Comparison of ENCODE assay signal across 10 mouse cellular contexts in genomic region chr6:72510686-72511421, GRCm38 (mm10). TPM values are rescaled to one million over a fixed set of nuclear protein-coding genes. Genes with fewer than 3 reads are reported as not detected.
DNase-seq lines count a peak whose midpoint lies in the region; ATAC-seq lines count a peak whose summit lies in the region.
"Had no signal": no experiment of that assay in that cellular context is flagged by ENCODE, and none has a peak within 500 bp of the region (broad histone marks: within the 10 kb centered on the region; RNA-seq: fewer than 3 reads in every experiment).

No protein-coding gene starts in this region.

- H3K9me3 ChIP-seq in heart, embryonic 11.5 days (replicated peaks; ENCODE audit: control insufficient read depth, low read length): no peaks in the 10 kb centered on the region

- no peak overlapping the region for H3K4me3 ChIP-seq in heart, embryonic 11.5 days (ENCODE audit: low read depth, low read length)

- ATAC-seq in heart, embryonic 11.5 days (replicated peaks; ENCODE audit: insufficient number of reproducible peaks, low FRiP score, low TSS enrichment): no peak
- no peak for ATAC-seq in cerebellum, adult (ENCODE audit: insufficient number of reproducible peaks, low FRiP score, low TSS enrichment)

- peak; percentile 22 to 30 for DNase-seq in frontal cortex, postnatal 36 days (ENCODE audit: low spot score in 2 of 2)
- no peak for DNase-seq in frontal cortex, postnatal 14 days (ENCODE audit: low spot score in 2 of 2)
- peak; percentile 44 for DNase-seq in CD4-positive helper T cell, adult 2 months (ENCODE audit: low read depth, low spot score)
- DNase-seq in kidney, postnatal 36 days: peak; percentile 51 to 61
- DNase-seq in frontal cortex, postnatal 10 days (ENCODE audit: low spot score in 2 of 2): no peak
- no peak for DNase-seq in layer of hippocampus, postnatal 10 days (ENCODE audit: low spot score in 2 of 2)
- DNase-seq: left cerebral cortex, postnatal 4 days had no signal

- H3K27me3 ChIP-seq in heart, embryonic 11.5 days (ENCODE audit: control insufficient read depth, insufficient read depth, low read length): no peaks in the 10 kb centered on the region

- H3K4me1 ChIP-seq in heart, embryonic 11.5 days (ENCODE audit: control insufficient read depth, insufficient read depth, low read length): peaks cover 19% of the 10 kb centered on the region

- WGBS in heart, embryonic 11.5 days (ENCODE audit: insufficient replicate concordance): 50% methylated on average over 6 of the region's 6 CpGs

- no peak overlapping the region for H3K4me2 ChIP-seq in heart, embryonic 11.5 days

- H3K36me3 ChIP-seq in heart, embryonic 11.5 days (ENCODE audit: control insufficient read depth, insufficient read depth, low read length): no peaks in the 10 kb centered on the region

- 0 out of 2 replicates have a peak overlapping the region, but pooled peaks have one; percentile 51 for H3K27ac ChIP-seq in heart, embryonic 11.5 days (ENCODE audit: low read depth, low read length)

- H3K9ac ChIP-seq in heart, embryonic 11.5 days (ENCODE audit: low read depth, low read length): no peak overlapping the region

RNA-seq across cellular contexts. Expression of gene Sh2d6, which starts 10.7 kb away (rescaled TPM):
- polyA plus RNA-seq in heart, embryonic 11.5 days (2014; fragmentation: Nextera tagmentation; extraction: Ambion mirVana): not detected in 2 replicates
- total RNA-seq in layer of hippocampus, postnatal 10 days (2021): under 1 TPM; 0.67 to 0.78 TPM
- total RNA-seq: ES-E14 had no signal

RNA-seq across cellular contexts. Expression of gene Capg, which starts 33.3 kb away (rescaled TPM):
- polyA plus RNA-seq in heart, embryonic 11.5 days (2014; fragmentation: Nextera tagmentation; extraction: Ambion mirVana): 22.7 and 25.9 TPM in 2 replicates
- 1 to 10 TPM; 2.1 to 3.4 TPM for total RNA-seq in layer of hippocampus, postnatal 10 days (2021)

Comparison
In these comparisons a context has a peak if more than half of its experiments do, and no peak if none do; other contexts are left out.
1. DNase-seq: peak in frontal cortex, postnatal 36 days (2 of 2), CD4-positive helper T cell, adult 2 months (single experiment) and kidney, postnatal 36 days (2 of 2); none in frontal cortex, postnatal 14 days (0 of 2), frontal cortex, postnatal 10 days (0 of 2) and layer of hippocampus, postnatal 10 days (0 of 2).